In the genomic region with DNA sequence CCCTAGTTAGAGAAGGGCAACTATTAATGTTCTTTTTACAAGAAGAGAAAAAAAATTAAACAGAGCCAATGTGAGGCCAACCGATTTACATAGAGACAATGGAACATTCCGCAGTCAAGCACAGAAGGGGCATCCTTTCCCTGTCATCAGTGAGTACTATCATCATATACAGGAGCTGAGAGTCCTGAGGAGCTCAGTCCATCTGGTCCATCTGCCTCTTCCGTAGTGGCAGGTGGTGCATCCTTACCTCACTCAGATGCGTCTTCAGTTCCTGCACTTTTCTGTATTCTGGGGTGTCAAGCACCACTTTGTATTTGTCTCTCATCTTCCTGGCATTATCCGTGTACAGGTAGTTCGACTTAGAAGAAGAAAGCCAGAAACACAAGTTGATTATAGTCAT, we compare ENCODE assay signal across 8 mouse cellular contexts.
"Had no signal": no experiment of that assay in that cellular context is flagged by ENCODE, and none has a peak within 500 bp of the region (broad histone marks: within the 10 kb centered on the region; RNA-seq: fewer than 3 reads in every experiment).

No protein-coding gene starts in this region.

- DNase-seq: kidney, postnatal 10 days; kidney, postnatal 4 days; lung, embryonic 14.5 days; lung, postnatal 10 days; thymus, adult 18-20 months; thymus, postnatal 14 days had no signal

- ATAC-seq: liver, embryonic 12.5 days; midbrain, embryonic 15.5 days had no signal
